Mouse (Mus musculus) mammary gland, adult 2 months (tissue): ENCODE data around the gene Jade2. TPM values are rescaled to one million over a fixed set of nuclear protein-coding genes. Genes with fewer than 3 reads are reported as not detected.

Source experiments
- polyA plus RNA-seq: library from polyadenylated mRNA; depleted of rRNA; stranded (reverse); fragments of >200 nt; gene quantifications from 2 replicates; pipeline ENCODE4 v1.2.3, GENCODE M21; 2012; ENCODE audit warnings: low replicate concordance; rRNA removed

Jade2 gene
- polyA plus RNA-seq: 13.3 and 21.2 TPM in 2 replicates

DNA sequence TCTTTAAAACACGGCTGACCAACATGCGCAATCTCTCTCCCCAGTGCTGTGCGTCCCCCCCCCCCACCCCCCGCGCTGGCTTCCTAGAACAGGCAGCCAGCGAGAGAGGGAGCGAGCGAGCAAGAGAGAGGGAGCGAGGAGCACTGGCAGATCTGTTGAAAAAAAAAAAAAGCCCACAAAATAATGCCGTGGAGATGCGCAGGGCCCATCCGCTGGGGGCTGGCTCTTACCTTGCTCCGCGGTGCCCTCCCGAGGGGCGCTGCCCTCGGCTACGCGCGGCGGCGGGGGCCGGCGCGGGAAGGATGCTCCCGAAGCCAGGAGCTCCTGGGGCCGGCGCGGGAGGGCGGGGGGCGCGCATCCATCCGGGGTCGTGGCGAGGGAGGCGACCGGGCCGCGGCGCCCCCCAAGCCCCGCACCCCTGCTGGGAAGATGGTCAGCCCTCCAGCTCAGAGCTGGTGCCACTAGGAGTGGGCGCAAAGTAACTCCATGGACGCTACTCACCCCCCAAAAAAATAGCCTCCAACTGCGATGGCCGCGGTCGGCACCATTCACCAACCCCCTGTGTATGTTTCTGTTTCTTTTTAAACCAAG is at the start of gene Jade2:
Gene Jade2 (minus strand): TSS at position 573 of the 591 bp plus-strand sequence.

Other genes with a start within 250 kb of the Jade2 start
- gene Nhp2, start 237.9 kb downstream of the Jade2 start, polyA plus RNA-seq: 40.3 and 46.3 TPM in 2 replicates
- gene Rmnd5b, start 221.8 kb downstream of the Jade2 start, polyA plus RNA-seq: 68.7 and 101 TPM in 2 replicates
- 15.0 and 25.7 TPM in 2 replicates for gene N4bp3, start 206.8 kb downstream of the Jade2 start, polyA plus RNA-seq
- 11.3 and 15.7 TPM in 2 replicates for gene D930048N14Rik, start 206.7 kb downstream of the Jade2 start, polyA plus RNA-seq
- gene 0610009B22Rik, start 168.8 kb downstream of the Jade2 start, polyA plus RNA-seq: 7.2 and 20.1 TPM in 2 replicates
- 20.1 and 20.8 TPM in 2 replicates for gene Sec24a, start 94.0 kb downstream of the Jade2 start, polyA plus RNA-seq
- 9.2 and 69.1 TPM in 2 replicates for gene Sar1b, start 94.0 kb downstream of the Jade2 start, polyA plus RNA-seq
- 21.1 and 27.1 TPM in 2 replicates for gene Cdkn2aipnl, start 110.0 kb upstream of the Jade2 start, polyA plus RNA-seq
- 27.9 and 119 TPM in 2 replicates for gene Ube2b, start 143.1 kb upstream of the Jade2 start, polyA plus RNA-seq
- gene Cdkl3, start 146.6 kb upstream of the Jade2 start, polyA plus RNA-seq: 1.6 and 1.9 TPM in 2 replicates
- gene Ppp2ca, start 241.0 kb upstream of the Jade2 start, polyA plus RNA-seq: 20.0 and 44.8 TPM in 2 replicates